Mouse (Mus musculus): ENCODE data around the gene Frmd4a. TPM values are rescaled to one million over a fixed set of nuclear protein-coding genes. Genes with fewer than 3 reads are reported as not detected.

Gene Frmd4a
- total RNA-seq, 2 experiments from 2014 or later = 216 to 254 TPM

DNA sequence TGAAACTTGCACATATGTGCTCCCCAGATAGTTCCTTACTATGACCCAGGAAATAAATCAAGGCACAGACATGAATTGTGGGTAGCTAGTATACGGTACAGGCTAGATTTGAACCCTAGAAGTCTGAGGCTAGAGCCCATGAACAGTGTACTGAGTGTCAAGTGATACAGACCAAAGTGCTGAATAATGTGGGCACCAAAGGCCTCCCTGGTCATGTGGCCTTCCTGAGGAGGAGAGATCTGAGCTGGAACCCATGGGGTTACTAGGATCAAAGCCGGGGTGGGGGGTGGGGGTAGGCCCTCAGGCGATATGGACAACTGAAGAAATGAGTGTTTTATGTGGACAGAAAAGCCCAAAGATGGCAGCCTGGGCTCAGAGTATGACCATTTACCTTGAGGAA is 544.9 kb downstream of the Frmd4a start:
- no peak for DNase-seq
- intact Hi-C loops (cut with DNase I) = no loop called here

DNA sequence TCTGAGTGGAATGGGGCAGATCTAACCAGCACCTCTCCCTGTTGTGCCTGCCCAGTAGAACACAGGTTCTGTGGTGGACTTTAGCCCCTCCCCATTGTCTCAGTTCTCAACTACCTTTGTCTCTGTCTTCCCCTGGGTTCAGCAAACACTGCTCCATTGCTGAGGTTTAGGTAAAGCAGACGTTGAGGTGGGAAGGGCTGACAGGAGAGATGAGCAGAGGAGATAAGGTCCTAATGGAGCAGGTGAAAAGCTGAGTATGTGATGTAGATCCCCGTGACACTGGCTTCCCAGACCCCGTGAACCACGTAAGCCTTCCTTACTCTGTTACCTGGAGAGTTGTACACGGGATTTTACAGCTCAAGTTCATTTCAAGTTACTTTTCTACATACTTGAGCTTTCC is 545.3 kb downstream of the Frmd4a start:
- no peak for DNase-seq
- intact Hi-C loops (cut with DNase I) = no loop called here

DNA sequence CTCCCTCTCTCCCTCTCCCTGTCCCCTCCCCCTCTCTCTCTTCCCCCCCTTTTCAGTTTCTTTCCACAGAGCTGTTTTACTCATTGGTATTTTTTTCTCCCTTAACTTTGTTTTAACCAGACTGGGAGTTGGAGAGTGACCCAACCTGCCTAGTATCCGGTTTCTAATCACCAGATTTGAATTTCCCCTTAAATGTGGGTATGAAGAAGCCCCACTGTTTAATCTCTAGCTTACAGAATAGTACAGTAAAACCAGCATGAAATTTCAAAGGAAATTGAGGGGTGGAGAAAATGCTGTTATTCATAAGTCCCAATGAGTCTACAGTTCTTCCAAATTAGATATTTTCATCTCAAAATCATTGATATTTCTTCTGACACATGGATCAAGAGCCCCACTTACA is 545.8 kb downstream of the Frmd4a start:
- no peak for DNase-seq
- intact Hi-C loops (cut with DNase I) = no loop called here

DNA sequence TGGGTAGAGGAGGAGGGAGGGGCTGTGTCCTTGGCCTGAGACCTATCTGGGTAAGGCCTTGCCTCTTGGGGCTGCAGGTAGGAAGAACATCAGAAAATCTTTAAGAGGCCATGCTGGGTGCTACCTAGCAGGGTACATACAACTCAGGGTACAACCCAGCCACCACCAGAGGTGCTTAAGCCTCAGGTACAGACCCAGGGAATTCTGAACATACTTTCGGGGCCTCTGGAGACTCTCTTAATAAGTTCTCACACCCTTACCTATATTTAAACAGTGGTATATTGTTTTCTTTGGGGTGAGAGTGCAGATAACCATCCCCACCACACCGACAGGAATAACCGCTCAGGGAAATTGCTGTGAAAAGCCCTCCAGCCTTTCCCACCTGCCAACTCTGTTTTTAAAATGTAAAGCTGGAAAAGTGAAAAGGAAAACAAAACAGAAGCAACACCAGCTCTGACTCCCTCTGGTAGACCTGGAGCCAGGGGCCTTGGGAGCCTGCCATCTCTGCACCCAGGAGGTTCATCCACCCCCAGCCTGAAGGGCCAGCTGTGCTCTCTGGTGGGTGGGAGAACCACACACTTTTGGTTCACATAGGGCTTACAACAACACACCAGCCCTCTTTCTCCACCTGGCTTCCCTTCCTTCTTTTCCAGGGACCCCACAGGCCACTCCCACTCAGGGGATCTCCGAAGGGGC is 548.9 kb downstream of the Frmd4a start:
- DNase-seq = no peak
- intact Hi-C loops (cut with DNase I) = no loop called here

DNA sequence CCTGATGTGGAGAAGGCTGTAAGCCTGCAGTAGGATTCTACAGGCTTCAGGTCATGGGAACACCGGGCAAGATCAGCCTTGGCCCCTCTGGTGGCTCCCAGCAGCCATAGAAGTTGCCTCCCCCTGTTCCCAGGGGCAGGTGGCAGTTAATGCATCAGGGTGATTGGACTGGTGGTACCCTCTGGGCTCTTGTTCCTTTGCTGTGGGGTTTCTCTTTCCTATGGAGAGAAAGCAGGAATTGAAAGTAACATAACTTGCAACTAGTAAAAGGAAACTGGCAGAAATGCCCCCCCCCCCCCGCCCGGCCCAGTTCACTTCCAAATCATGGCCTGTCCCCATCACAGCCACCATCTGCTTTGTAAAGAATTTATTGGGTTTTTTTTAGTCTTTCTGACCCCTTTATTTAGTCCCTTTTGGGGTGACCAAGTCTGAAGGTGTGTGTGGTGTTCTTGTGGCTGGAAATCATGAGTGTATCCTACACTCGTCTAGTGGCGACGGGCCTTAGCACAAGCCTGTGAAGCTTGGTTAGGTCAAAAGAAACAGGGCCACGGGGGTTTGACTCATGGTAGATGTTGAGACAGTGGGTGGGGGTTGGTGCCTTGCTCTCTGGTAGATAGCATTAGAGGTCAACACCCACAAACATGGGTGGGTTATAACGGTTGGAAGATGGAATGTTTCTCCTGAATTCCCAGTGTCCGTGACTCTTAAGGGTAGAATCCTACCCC is 549.6 kb downstream of the Frmd4a start:
- no peak for DNase-seq
- intact Hi-C loops (cut with DNase I) = no loop called here

DNA sequence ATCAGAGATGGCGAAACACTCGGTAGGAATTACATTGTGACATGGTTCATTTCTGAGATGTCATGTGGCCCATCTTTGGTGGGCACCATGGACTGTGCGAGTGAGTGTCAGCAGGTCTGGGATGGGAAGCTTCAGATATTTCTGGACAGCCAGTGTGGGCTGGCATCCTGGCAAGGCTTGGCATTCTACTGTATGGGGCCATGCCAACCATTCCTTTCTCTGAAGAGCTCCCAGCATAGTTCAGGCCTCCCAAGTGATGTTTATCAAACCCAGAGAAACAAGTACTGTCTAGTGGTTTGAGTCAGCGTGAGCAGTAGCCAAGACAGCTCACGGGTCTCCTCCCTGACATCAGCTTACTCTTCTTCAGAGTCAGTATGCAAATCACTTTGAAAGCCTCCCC is 551.5 kb downstream of the Frmd4a start:
- peak; percentile 38 for DNase-seq
- intact Hi-C loops (cut with DNase I) = no loop called here

DNA sequence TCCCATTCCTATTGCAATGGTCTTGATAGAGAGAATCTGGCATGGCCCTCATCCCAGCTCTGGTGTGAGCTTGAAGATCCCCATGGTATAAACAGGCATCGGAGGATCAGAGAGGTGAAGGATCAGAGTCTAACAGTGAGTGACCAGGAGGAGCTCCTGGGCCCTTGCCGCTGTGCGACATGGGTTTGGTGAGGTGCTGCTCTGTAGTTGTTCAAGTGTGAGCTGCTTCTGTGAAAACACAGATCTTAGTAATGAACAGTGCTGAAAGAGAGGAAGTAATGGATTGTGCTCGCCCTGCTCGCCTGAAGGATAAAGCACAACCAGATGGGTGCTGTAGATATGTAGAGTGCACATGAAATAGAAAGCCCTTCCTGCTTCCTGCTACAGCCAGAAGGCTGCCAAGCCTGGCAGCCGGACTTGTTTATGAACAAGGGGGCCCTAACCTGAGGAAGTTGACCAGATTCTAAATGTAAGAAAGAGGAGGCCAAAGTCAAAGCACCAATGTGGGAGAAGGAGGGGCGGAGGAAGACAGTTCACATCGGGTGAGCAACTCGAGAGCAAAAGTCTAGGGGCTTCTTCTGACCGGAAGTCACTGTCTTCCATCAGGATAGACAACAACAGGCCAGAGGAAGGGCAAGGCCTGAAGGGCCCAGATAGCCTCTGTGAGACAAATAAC is 552.8 kb downstream of the Frmd4a start:
- no peak for DNase-seq
- intact Hi-C loops (cut with DNase I) = no loop called here

DNA sequence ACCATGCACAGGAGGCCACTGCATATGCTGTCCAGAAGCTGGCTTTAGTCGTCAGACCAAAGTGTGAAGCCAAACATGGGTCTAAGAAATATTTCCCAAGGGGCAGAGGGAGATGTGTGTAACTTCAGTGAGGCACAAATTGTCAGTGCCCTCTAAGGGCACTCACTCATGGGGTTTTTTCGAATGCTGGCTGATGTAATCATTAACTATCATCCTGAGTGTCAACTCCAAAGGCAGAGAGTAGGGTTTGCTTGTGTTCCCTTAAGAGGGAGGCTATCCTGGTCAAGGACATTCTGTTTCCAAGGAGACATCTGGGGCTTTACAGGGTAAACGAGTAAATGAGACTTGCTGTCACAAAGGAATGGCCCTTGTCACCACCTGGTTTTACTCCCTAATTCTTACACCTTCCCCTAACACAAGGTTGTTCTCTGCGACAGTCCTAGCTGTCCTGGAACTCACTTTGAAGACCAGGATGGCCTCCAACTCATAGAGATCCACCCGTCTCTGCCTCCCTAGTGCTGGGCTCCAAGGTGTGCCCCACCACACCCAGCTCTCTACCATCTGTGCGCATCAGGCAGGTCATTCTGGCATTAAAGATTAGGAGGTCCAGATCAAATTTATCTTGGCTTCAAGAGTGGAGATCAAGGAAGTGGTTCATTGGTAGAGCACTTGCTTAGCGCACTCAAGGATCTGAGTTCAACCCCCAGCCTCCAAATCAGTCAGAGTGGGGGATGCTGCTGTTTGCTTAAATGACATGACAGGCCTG is 555.2 kb downstream of the Frmd4a start:
- DNase-seq = no peak
- intact Hi-C loops (cut with DNase I) = no loop called here

DNA sequence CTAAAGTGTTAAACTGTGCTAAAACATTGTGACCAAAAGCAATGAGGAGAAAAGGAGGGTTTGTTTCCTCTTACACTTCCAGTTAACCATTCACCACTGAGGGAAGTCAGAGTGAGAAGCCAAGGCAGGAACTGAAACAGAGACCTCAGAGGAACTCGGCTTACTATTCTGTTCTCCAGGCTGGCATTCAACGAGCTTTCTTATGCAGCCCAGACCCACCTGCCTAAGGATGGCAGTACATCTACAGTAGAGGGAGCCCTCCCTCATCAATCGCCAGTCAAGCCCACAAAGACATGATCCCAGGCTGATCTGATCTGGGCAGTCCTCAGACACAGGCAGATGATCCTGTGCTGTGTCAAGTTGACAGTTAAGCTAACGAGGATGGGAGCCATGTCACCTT is 555.9 kb downstream of the Frmd4a start:
- intact Hi-C loops (cut with DNase I) = no loop called here
- no peak for DNase-seq

DNA sequence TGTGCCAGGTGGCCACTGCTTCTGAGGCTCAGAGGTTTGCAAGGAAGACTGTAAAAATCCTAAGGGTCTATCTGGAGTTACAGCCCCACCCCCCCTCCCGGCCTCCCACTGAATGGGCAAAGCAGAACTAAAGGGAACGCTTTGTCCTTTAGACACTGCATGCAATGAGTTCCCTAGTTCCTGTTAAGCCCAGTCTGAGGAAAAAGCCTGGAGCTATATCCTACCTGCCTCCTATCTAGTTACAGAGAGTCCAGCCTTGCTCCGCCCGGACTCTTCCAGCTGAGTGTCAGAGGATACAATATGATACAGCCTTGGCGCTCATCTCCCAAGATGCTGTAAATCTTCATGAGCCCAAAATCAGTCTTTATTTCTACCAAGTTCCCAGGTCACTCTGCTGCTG is 556.7 kb downstream of the Frmd4a start:
- no peak for DNase-seq
- intact Hi-C loops (cut with DNase I) = no loop called here

DNA sequence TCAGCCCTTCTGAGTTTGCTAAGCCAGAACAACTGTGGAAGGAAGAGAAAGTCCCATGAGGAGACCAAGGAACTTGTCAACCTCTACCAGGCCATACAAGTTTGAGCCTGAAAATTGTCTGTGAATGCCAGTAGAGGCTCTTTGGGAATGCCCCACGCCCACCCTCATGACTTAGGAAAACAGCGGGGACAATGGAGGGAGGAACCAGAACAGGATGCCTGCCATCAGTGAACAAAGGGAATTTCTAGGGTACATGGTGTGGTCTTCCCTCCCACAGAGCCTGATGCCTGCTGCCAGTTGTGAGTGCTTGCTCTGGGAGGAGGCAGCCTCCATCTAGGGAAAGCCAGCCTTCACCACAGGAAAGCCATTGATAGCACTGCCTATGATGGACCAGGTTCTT is 557.6 kb downstream of the Frmd4a start:
- no peak for DNase-seq
- intact Hi-C loops (cut with DNase I) = no loop called here

DNA sequence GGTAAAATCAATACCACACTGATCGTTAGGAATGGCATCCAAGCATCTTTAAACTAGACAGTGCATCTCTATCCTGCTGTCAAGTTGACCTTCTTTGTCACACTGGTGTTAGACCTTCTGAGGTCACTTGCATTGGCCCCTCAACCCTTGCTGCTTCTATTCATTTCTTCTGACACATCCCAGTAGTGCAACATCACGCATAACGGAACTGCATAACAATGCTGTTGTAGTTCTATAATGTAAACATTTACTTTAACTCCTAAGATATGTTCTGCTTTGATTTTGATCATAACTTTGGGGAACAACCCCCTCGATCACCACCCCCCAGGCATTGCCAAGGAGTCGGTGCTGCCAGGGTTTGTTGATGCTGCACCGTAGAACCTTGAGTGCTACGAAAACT is 558.5 kb downstream of the Frmd4a start:
- DNase-seq = no peak
- intact Hi-C loops (cut with DNase I) = no loop called here

DNA sequence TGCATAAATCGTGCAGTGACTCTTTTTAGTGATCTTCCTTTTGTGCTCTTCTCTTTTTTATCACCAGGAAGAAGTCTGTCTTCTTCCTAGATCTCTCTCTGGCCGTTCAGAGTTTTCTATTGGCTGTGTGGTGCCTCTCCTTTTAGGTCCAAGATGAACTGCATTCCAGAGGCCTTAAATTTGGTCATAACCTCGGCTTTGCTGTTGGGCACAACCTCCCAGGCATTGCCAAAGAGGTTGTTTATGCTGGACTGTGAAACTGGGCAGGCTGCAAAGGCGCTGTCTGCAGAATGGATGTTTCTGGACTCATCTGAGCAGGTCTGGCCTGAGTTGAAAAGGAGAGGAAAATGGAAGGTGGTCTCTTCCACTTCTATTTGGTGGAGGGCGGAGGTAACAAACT is 560.8 kb downstream of the Frmd4a start:
- intact Hi-C loops (cut with DNase I) = no loop called here
- no peak for DNase-seq

DNA sequence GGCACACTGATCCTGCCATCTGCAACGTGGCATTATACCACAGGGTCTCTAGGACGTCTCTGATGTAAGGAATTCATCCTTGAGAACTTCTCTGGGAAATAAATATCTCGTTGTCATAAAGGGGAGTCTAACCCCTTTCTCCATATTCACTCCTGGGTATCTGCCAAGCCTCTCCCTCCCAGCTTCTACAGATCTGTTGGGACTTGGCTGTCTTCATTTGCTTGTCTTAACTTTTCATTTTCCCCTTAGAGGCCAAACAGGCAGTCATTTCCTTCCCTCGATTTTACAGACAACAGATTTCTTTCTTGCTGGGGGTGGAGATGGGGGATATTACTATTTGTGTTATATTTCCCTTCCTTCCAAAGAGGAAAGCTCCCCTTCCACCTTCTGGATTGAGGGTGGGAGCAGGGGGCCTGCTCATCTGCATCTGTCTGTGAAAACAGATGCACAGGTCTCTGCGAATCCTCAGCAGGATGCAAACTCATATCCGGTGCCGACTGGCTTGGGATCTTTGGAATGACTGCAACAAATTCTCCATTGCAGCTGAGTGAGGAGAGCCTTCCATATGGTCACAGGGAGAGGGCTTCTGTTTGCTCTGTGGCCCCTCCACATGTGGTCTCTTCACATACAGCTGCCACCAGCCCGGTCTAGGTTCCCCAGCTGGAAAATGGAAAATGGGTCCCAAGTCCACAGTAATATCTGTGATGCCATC is 562.0 kb downstream of the Frmd4a start:
- no peak for DNase-seq
- intact Hi-C loops (cut with DNase I) = no loop called here

DNA sequence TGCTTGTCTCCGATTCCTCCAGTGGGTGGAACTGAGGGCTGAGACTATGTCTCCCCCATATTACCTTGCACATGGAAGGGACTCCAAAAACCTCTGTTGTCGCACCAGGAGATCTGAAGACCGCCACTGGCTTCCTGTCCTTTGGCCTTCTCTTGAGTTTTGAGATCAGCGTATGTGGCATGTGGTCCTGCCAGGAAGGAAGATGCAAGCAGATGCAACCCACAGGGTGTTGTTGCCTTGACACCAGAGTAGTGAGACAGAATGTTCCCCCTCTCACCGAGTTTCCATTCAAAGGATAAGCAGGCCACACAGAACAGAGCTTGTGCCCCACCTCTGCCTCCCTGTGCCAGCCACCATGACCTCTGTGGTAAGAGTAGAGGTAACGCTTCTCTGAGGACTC is 563.1 kb downstream of the Frmd4a start:
- DNase-seq = no peak
- intact Hi-C loops (cut with DNase I) = no loop called here

DNA sequence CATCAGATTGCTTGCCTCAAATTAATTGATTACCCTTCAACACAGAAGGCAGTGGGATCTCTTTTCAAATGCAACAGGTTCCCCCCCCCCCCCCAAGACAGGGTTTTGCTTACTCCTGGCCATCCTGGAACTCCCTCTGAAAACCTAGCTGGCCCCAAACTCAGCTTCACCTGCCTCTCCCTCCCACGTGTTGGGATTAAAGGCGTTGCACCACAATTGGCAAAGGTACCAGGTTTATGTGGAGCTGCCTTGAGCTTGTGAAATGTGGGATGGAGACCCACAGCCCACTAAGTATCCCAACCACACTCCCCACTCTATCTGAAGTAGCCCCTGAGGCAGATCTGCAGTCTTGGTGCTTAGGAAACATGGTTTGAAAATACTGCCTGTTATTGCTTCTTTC is 565.4 kb downstream of the Frmd4a start:
- intact Hi-C loops (cut with DNase I) = no loop called here
- DNase-seq = no peak

DNA sequence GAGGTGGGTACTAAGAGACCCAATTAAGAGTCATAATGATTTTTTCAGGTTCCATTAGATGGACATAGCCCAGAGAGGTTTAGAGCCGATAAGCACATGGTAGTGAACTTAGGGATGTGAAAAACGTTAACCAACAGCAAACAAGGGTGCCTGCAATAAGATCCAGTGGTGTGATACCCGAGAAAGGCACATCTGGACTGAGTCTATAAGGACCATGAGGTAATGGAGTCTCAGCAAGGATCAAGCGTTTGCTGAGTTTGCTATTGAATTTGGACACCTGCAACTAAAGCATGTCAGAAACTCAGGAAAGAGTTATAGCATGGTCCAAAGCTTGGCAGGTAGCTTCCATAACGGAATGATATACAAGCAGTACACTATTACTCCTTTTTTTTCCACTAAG is 566.7 kb downstream of the Frmd4a start:
- intact Hi-C loops (cut with DNase I) = no loop called here
- no peak for DNase-seq

DNA sequence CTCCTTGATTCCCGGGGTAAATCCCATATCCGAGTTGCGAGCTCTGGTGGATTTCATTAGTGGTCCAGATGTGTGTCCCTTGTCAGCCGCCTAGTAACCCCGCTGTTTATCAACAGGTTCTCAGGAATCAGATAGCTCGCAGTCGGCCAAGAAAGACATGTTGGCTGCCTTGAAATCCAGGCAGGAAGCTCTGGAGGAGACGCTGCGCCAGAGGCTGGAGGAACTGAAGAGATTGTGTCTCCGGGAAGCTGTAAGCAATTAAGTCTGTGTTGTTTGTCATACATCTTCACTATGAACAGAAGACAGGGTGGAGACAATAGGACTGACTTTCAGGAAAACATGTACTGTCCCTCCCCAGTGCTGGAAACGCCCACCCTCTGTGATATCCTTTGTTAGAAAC is 568.7 kb downstream of the Frmd4a start:
- intact Hi-C loops (cut with DNase I) = no loop called here
- DNase-seq = no peak

DNA sequence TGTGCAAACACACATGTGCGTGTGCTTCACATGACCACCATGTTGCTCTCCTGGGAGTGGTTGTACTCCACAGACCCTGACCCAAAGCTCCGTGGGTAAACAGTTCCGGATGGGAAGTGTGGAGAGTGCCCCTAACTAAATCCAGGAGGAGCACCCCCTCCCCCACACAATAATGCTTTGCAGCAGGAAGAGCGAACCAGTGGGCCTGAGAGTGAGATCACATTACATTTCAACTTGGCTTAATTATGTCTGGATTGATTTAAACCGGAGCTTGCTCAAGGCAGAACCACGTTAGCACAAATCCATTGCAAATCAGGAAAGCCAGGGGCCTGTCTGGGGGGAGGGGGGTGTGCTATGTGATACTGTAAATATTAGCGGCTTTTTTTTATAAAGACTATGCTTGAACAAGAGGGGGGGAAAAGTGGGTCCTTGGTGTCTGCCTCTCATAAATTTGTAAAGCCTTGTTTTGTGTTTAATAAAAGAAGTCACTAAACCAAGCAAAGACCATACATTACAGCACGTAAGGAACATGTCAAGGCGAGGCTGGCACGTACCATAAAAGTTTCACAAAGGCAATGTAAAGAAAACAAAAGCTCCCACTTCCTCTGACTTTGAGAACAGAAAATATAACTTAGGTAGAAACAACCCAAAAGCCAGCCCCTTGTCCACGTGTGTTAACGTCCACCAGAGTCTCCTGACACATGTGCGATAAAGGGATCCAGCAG is 570.3 kb downstream of the Frmd4a start:
- DNase-seq = no peak
- intact Hi-C loops (cut with DNase I) = no loop called here

DNA sequence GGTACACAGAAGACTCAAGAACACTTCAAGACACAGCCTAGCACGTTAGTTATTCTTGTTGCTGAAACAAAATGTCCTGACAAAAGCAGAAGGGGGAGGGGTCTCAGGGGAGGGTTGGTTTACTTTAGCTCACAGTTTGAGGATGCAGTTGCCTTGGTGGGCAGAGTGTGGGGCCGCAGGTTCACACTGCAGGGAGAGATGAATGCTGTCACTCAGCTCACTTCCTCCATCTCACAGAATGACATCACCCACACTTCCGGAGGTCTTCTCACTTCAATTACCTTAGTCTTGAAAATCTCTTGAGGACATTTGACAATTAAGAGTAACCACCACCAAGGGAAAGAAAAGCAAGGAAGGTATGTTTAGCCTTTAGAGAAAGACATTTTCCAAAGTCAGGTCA is 574.1 kb downstream of the Frmd4a start:
- intact Hi-C loops (cut with DNase I) = no loop called here
- no peak for DNase-seq

All from left cerebral cortex, postnatal 4 days (tissue).